Mouse (Mus musculus): ENCODE results near the gene Strada.
"Not testable (repeated sequence)": the region's sequence is repeated elsewhere in the genome, so short reads cannot be mapped to it uniquely, and the experiment has no call there.

Strada gene

GRCm38 (mm10) chr11:106154770-106155169 is 47.2 kb downstream of the Strada start:
- no peak for DNase-seq

GRCm38 (mm10) chr11:106154091-106154490 is 47.9 kb downstream of the Strada start:
- DNase-seq, result no peak

GRCm38 (mm10) chr11:106152132-106152531 is 49.8 kb downstream of the Strada start:
- DNase-seq, result no peak

GRCm38 (mm10) chr11:106151219-106151618 is 50.7 kb downstream of the Strada start:
- DNase-seq, result no peak

GRCm38 (mm10) chr11:106134580-106135528 is 67.1 kb downstream of the Strada start:
- DNase-seq, result peak; percentile 39

- no peak for DNase-seq
Measured at GRCm38 (mm10) chr11:106132516-106132915, 69.5 kb downstream of the Strada start.

GRCm38 (mm10) chr11:106129477-106129876 is 72.5 kb downstream of the Strada start:
- no peak for DNase-seq

GRCm38 (mm10) chr11:106126727-106127373 is 75.1 kb downstream of the Strada start:
- DNase-seq, result not testable (repeated sequence)

- DNase-seq, result no peak
Measured at GRCm38 (mm10) chr11:106125827-106126226, 76.1 kb downstream of the Strada start.

- DNase-seq, result no peak
Measured at GRCm38 (mm10) chr11:106124784-106125183, 77.2 kb downstream of the Strada start.

- DNase-seq, result no peak
Measured at GRCm38 (mm10) chr11:106122736-106123135, 79.2 kb downstream of the Strada start.

GRCm38 (mm10) chr11:106122221-106122620 is 79.7 kb downstream of the Strada start:
- DNase-seq, result no peak
